Mouse (Mus musculus) gonadal fat pad, adult 2 months (tissue): ENCODE measurements around the gene Capn11. TPM values are rescaled to one million over a fixed set of nuclear protein-coding genes. Genes with fewer than 3 reads are reported as not detected.

Source experiments
- DNase-seq: peaks from one replicate; pipeline ENCODE4 v3.0.0-alpha.2; 2012; ENCODE audit warnings: low read depth
- polyA plus RNA-seq: library from polyadenylated mRNA; depleted of rRNA; stranded (reverse); fragments of >200 nt; gene quantifications from 2 replicates; pipeline ENCODE4 v1.2.3, GENCODE M21; 2012; rRNA removed

The Capn11 gene
- 0.15 and 0.36 TPM in 2 replicates for polyA plus RNA-seq

DNA sequence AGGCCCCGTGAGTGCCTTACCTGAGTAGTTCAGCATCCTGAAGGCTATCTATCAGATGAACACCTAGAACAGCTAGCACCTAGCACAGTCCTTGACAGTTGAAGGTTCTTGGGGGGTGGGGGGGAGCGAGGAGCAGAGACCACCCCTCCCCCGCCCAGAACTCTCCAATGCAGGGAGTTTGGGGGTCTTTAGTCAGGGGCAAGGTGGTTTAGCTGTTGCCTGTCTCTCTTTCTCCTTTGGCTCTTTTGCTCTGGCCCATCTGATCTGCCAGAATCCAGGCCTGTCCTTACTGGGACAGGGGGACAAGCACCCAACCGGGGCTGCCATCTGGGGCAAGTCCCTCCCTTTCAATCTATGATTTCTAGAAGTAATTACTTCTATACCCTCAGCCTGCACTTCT, at the start of gene Capn11:
Gene Capn11 (minus strand): TSS at position 101 of the 400 bp plus-strand sequence.
- DNase-seq: no peak

DNA sequence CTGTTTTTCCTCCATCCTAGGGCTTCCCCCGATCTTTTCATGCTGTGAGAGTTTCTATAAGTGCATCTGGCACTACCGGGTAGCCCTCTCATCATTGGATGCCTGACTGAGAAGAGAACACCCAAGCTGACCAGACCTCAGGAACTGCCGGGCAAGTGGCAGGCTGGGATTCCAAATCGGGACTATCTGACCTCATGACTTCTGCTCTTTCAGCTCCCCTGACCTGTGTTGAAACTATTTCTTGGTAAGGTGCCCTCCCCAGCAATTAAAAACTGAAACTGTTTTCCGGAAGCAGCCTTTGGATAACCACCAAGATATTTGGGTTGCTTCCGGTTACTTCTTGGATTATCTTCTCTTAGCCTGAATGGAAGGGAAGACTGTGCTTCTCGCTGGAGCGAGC, 49.1 kb upstream of the Capn11 start:
- no peak for DNase-seq

DNA sequence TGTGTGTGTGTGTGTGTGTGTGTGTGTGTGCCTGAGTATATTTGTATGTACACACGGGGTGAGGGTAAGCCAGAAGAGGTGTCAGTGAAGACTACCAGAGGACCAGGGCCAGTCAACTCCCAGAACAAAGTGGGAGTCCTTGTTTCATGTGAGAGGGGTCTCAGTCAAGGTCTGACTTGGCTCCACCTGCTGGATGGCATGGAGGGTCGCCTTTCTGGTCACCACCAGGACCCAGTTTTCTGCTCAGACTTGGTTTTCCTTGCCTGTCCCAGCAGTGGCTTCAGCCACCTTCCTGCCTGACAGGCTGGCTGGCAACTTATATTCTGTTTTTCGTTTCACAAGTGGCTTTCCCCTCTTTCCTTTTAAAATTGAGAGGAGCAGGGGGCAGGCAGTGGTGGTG, 48.3 kb upstream of the Capn11 start:
- no peak for DNase-seq

DNA sequence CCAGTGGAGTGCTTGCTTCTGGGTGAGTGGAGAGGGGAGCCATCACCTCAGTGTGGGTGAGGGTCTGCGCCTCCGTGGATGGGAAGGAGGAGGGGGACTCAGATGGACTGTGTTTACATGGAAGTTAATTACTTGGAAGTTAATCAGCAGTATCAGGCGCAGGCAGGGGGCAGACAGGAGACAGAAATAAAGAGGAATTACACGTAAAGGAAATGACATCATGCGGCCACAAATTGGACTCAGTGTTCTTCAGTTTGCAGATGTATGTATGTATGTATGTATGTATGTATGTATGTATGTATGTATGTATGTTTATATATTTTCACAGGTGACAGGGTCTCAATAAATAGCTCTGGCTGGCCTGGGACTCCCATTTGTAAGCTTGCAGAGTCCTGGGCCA, 47.7 kb upstream of the Capn11 start:
- no peak for DNase-seq

DNA sequence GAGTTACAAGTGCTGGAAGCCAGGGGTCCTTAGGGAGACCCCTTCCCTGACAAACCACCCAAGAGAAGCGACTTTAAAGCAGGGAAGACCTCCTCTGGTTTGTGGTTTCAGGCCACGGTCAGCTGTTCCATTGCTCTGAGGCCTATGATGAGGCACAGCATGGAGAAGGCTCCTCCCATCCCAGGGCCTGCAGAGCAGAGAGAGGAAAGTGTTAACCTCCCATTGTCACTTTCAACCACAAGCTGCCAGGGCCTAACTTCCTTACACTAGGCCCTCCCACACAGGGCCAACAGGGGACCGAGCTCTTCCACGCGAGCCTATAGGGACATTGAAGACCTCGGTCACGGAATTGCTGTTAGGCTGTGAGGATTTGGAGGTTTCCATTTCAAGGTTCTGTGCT, 44.1 kb upstream of the Capn11 start:
- DNase-seq: no peak

DNA sequence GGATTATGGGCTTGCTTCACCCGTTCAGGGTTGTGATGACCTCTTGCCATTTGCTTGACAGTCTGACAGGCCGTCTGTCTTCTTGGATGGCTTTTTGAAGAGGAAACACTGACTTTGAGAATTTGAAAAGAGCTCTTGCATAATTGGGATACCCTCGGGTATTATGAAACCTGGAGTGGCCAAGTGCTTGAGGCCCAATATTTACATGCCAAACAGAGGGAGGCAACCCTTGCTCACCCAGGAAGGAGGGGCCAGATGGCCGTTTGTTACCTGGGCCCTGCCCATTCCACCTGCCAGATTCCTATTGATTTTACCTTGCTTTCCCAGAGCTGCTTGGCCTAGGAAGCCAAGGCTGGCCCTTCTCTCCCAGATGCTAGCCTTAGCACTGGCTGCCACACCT, 43.1 kb upstream of the Capn11 start:
- no peak for DNase-seq

DNA sequence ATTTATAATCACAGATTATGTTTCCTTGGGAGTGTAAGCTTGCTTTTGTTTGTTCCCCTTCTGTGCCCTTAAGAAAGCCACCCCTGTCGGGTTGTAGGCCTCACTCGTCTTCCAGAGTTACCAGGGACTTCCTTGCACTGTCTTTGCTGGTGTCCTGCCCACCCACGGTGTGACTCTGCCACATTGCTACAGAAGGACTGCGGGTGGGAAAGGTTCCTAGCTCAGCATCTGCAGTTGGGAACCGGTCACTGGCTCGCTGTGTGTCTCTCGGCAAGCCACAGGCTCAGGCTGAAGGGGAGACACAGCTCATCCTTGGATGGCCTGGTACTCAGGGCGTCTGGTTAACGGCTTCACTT, 42.1 kb upstream of the Capn11 start:
- DNase-seq: no peak

DNA sequence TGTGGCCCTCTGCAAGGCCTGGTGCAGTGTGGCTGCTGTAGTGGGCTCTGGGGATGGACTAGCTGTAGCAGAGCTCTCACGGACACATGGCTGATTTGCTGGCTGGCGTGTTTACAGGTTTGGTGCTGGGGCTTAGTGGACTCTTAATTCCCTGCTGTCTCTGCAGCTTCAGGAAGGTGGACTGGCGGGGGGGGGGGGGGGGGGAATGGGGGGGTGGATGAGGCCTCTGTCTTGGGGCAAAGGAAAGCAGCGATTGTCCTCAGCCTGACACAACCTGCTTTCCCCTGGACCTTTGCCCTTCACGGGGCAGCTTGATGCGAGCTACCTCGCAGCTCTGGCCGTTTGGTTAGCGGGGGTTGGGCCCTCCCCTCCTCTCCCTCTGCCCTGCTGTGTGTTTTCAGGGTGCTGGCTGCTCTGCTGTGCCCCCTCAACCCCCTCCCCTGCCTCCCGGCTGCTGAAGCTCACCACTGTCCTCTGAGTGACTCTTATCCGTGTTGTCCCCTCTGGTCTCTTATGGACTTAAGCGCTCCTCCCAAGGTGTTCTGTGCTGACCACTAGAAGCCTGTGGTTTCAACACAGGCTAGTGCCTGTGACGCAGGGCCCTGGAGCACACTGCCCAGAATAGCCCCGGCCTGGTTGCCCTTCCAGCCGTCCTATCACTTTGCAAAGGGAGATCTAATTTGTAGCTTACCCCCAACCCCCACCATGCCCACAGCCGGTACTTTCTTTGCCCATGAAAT, 41.5 kb upstream of the Capn11 start:
- no peak for DNase-seq

DNA sequence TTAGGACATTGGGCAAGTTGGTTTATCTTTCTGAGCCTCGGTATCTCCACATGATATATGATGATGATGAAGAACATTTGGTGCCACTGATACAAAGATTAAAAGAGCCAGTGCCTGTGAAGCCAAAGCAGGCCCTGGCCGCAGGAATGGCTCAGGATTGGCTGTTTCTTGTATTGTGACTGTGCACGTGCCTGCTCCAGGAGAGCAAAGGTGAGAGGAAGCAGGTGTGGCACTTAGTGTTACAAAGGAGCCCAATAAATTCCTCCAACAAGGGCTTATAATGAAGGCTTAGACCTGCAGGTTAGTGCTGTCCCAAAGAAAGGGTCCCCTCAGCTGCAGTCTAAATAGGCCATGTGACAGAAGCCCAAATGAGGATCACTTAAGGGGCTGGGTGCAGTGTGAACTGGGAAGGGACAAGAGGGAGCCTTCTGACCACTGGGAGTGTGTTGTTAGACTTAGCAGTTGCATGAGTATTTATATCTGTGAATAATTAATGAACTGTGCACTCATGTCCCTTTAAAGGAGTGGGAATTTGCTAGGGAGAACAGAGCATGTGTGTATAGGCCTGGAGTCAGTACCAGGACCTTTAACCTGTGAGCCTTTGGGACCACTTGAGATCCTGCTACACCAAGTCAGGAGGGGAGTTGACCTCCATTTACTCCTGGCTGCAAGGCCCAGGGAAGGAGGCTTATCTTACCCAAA, 40.1 kb upstream of the Capn11 start:
- no peak for DNase-seq

DNA sequence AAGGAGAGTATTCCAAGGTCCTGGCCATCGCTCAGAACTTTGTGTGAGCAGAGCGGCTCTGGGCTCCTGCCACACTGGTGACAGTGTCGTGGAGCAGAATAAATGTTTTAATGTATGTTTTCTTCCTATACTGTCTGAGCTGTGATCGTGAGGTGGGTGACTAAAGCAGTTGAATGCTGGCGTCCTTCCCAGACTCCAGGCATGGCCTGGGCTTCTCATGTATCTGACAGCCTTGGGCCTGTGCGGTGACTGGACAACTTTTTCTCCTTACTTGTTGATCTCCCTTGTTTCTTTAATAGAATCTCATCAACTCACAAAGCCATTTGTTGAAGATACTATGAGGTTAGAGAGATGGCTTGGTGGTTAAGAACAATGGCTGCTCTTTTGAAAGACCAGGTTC, 39.2 kb upstream of the Capn11 start:
- no peak for DNase-seq

DNA sequence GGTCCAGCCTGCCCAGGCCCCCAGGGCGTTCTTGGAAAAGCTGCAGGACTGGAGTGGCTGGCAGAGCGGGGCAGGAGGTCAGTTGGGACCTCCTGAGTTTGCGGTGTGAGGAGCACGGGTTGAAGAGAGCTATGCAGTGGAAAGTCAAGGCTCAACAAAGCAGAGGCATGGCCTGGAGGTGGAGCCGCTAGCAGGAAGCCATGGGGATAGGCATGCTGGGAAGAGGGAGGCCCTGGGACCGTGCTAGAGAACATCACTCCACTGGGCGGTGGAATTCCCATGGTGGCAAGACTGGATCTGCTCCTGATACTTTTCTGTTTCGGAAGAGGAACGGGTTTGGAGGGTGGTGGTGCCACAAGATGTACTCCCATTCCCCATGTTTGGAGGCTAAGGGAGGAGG, 37.9 kb upstream of the Capn11 start:
- no peak for DNase-seq

DNA sequence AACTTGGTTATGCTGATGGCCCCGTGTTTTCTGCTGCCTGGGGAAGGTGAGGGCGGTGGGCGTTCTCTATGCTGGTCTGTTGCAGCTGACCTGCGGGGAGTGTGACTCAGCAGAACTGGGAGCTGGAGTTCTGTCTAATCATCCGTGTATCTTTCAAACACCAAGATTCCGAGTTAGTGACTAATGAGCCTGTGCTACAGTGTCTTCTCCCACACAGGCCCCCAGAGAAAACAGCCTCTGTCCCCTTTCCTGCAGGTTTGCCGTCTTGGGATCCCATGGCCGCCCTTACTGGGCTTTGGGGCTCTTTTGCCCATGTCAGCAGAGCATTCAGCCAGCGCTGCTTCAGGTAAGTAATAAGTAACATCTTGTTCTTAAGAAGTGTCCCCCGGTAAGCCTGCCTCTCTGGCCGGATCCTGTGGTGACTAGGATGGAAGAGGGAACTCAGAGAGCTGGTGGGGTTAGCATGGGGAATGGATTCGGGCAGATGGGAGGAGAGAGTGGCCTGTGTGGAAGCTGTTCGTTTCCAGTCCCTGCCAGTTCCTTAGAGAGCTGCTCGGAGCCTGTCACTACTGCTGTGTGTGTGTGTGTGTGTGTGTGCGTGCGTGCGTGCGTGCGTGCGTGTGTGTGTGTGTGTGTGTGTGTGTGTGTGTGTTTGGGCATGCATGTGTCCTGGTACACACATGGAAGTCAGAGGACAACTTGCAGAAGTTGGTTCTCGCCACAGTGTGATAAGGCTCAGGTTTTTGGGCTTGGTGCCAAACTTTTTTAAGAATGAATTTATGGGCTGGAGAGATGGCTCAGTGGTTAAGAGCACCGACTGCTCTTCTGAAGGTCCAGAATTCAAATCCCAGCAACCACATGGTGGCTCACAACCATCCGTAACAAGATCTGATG, 36.3 kb upstream of the Capn11 start:
- DNase-seq: no peak

DNA sequence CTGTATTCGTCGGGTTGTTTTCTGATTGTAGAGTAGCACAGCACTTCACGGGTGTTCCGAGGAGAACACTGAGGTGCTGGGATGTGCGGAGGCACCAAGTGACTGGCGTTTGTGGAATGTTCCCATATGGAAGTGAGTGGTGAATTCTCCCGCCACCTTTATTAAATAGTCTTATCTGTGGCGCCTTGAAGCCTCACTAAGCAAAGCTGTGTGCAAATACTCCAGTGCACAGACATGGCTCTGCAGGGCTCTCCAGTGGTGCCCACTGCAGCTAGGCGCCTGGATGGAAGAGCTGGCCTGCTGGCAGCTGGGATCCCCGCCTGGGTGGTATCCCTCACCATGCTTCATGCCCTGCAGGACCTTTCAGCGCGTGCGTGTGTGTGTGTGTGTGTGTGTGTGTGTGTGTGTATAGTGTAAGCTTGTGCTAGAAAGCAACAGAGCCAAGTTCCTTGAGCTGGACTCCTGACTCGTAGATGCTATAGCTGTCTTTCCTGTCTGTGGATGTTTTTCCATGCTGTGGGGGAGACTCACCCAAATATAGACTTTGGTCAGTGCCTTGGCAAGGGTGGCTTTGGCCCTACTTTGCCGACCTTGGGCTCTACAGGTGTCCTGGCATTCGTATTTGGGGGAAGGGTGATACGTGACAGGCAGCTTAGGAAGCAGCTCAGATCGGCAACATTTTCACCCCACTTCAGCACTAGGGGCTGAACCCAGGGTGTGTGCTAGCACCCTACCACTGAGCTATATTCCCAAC, 34.9 kb upstream of the Capn11 start:
- DNase-seq: no peak

DNA sequence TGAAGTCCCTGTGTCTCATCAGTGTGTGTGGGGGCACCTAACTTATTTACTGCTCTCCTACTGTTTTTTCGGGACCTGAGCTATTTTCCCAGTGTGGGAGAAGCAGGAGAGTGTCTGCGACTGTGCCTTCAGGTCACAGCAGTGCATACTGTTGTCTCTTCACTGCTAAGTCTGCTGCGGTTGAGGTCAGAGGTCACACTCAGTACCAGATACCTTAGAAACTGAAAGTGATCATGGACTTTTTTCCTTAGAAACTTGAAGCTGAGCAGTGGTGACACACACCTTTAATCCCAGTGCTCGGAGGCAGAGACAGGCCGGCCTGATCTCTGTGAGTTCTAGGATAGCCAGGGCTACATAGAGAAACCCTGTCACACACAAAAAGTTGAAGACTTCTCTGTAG, 33.0 kb upstream of the Capn11 start:
- no peak for DNase-seq

DNA sequence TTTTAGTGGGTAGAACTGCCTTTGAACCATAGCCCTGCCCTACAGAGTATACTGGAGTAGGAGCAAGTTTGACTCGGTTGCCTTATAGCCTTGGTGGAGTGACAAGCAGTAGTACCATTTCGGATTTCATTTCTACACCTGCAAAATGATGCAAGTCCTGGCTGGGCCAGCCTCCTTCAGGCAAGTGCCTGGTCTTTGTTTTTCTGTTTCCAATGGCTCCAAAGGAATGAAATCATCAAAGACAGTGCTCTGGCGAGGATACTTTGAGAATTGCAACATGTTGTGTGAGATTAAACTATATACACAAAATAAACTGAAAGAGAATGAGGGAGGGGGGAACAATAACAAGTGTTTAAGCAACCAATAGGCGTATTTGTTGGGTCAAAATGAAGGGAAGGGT, 30.9 kb upstream of the Capn11 start:
- DNase-seq: peak; percentile 67

DNA sequence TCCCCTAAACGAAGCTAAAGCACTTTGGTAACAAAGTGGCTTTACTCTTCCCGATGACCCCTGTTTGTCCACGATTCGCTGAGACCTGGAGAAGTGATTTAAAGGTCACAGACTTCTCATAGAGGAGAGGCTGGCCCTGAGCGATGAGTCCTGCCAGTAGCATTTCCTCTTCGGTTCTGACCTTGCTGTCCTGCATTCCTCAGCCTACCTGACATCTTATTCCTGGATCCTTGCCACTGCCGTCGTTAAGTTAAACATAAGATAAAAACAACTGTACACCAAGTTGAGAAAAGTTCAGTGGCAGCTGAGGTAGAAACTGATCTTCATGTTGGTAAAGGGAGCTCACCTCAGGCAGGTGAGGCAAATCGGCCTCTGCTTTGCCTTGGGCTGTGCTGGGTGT, 30.0 kb upstream of the Capn11 start:
- no peak for DNase-seq

DNA sequence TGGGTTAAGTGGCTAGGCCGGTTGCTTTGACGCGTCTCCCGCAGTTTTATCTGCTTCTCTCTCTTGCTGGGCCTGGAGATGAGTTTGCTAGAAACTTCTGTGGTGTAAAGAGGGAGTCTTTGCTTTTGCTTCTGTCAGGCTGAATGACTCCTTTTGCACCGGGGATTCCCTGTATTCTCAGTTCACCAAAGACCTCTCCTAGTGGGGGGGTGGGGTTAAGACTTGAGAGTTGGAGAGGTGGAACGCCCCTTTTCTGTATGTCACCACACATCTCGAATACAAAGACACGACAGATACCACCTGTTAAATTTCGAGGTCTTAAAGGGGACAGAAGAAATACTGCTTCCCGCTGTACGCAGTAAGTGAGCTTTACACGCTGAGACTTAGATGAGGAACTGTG, 27.6 kb upstream of the Capn11 start, which contains the start of gene Tmem63b:
Gene Tmem63b (minus strand): TSS at position 190 of the 400 bp plus-strand sequence.
- DNase-seq: no peak

DNA sequence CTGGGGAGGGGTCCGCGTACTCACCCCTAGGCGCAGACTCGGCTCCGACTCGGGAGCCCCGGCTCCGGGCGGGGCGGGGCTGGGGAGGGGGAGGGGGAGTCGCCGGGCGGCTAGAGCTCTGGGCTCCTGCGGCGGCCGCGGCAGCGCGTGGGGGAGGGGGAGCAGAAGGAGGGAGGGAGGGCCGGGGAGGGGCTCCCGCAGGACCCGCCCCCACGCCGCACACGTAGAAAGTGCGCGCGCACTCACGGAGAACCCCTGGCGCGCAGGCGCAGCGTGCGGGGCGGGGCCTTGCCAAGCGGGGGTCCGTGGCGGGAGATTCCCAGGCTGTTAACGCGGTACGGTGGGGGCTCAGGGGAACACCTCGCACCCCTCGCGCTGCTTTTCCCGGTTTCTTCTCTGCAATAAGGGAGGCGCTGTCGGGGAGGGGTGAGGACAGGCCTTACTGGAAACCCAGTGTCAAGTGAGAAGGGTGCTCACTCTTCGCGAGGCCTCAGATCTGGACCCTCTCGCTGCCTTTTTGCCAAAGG, 27.0 kb upstream of the Capn11 start, which contains the start of gene Mrpl14:
Gene Mrpl14 (plus strand): TSS at position 230 of the 527 bp plus-strand sequence.
- DNase-seq: no peak

DNA sequence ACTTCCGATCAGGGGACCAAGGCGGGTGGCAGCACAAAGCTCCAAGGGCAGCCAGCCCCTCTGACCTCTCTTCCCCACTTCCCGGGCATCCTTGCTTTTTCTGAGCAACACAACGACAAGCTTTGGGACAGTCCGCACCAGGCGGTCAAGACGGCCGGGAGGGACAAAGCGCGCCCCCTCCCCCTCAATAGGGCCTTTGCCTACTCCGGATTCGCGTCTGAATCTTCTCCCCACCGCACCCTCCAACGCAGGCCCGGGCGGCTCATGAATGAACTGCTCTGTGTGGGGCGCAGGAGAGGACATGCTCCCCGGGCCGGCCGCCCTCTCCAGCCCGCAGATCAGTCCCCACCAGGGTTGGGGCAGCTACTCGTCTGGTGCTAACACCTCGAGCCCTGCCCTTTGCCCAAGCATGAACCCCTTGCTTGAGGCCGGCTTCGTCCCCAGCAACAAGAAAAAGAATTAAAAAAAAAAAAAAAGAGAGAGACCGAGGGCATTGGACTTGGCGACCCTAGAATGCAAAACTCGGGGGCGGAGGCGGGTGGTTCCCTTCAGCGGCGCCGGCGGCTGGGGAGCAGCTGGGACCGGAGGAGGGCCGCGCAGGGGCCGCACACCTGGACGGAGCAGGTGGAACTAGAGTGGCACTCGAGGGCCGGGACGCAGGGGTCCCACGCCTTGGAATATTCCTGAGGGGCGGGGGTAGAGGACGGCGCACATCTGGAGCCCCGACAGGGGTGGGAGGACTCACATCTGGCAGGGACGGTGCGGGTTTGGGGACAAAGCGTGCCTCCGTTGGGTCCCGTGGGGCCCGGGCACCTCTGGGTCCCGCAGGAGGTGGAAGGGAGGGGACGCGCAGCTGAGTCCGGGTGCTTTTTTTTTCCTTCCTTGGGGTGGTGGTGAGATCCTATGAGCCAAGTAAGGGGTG, 26.3 kb upstream of the Capn11 start:
- DNase-seq: no peak

DNA sequence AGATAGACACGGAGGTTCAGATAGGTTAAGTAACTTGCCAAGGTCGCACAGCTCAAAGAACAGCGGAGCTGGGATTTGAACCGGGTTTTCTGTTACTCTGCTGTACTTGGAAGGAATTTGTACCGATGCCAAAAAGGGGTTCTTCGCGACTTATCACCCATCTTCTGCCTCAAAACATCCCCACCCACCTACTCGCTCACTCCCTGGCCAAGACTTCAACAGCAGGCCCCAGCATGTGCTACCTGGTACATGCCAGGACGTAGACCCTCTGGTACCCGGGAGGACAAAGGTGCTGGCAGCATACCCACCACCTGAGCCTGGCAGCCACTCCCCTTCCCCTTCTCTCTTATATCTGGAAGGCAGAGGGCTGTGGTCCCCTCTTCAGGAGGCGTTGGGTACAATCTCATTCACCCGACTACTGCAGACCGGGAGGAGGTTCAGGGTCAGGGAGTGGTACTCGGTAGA, 25.6 kb upstream of the Capn11 start:
- no peak for DNase-seq
